Mouse (Mus musculus): ENCODE data around the gene Ccdc9. TPM values are rescaled to one million over a fixed set of nuclear protein-coding genes. Genes with fewer than 3 reads are reported as not detected.
A peak's percentile ranks its signal among the peaks of the same experiment; 100 is the strongest.

Ccdc9 gene
- polyA plus RNA-seq, 1 experiment from 2014 or later: 46.7 TPM

GRCm38 (mm10) chr7:16298927-16299326 lies 12.3 kb upstream of the Ccdc9 start:
- Histone ChIP-seq H3K27ac (peak overlapping the region; percentile 66), H3K4me1 (peaks cover 31% of the 10 kb centered on the region), H3K9ac (peak overlapping the region; percentile 58), H3K36me3 (no peaks in the 10 kb centered on the region), H3K4me3 (peak overlapping the region; percentile 47; the same call in 1 of the 2 replicates), H3K4me2 (replicated peaks) (peak overlapping the region; percentile 78), H3K9me3 (replicated peaks) (no peaks in the 10 kb centered on the region), H3K27me3 (no peaks in the 10 kb centered on the region)
- no peak for ATAC-seq (ENCODE audit: low FRiP score)
- WGBS: 76% methylated on average over 5 of the region's 5 CpGs

GRCm38 (mm10) chr7:16297616-16298015 lies 11.0 kb upstream of the Ccdc9 start:
- ATAC-seq (ENCODE audit: low FRiP score): no peak
- 65% methylated on average over 2 of the region's 2 CpGs for WGBS
- Histone ChIP-seq H3K4me1 (peaks cover 31% of the 10 kb centered on the region), H3K4me3 (no peak overlapping the region), H3K9ac (no peak overlapping the region), H3K27ac (no peak overlapping the region), H3K9me3 (replicated peaks) (no peaks in the 10 kb centered on the region), H3K36me3 (no peaks in the 10 kb centered on the region), H3K27me3 (no peaks in the 10 kb centered on the region), H3K4me2 (replicated peaks) (no peak overlapping the region)

GRCm38 (mm10) chr7:16296766-16297390 lies 10.3 kb upstream of the Ccdc9 start:
- H3K36me3 ChIP-seq: no peaks in the 10 kb centered on the region
- no peaks in the 10 kb centered on the region for H3K27me3 ChIP-seq
- H3K9ac ChIP-seq: peak overlapping the region; percentile 58
- H3K4me3 ChIP-seq: peak overlapping the region; percentile 32
- H3K9me3 ChIP-seq (replicated peaks): no peaks in the 10 kb centered on the region
- no peak for ATAC-seq (ENCODE audit: low FRiP score)
- under 1% methylated on average over 22 of the region's 22 CpGs for WGBS
- H3K4me2 ChIP-seq (replicated peaks): peak overlapping the region; percentile 71
- H3K4me1 ChIP-seq: peaks cover 31% of the 10 kb centered on the region
- H3K27ac ChIP-seq: peak overlapping the region; percentile 70

GRCm38 (mm10) chr7:16296146-16296545 lies 9.6 kb upstream of the Ccdc9 start:
- Histone ChIP-seq H3K27me3 (no peaks in the 10 kb centered on the region), H3K9me3 (replicated peaks) (no peaks in the 10 kb centered on the region), H3K4me1 (peaks cover 31% of the 10 kb centered on the region), H3K36me3 (no peaks in the 10 kb centered on the region), H3K4me3 (no peak overlapping the region; the same call in 1 of the 2 replicates), H3K9ac (no peak overlapping the region), H3K4me2 (replicated peaks) (peak overlapping the region; percentile 71), H3K27ac (peak overlapping the region; percentile 70)
- no peak for ATAC-seq (ENCODE audit: low FRiP score)
- WGBS: 53% methylated on average over 2 of the region's 2 CpGs

- WGBS: 2% methylated on average over 41 of the region's 41 CpGs
- H3K27ac ChIP-seq: peak overlapping the region; percentile 86
- peak overlapping the region; percentile 56 for H3K9ac ChIP-seq
- no peaks in the 10 kb centered on the region for H3K27me3 ChIP-seq
- peak; percentile 52 for ATAC-seq (ENCODE audit: low FRiP score)
- peak overlapping the region; percentile 41 for H3K4me3 ChIP-seq
- H3K36me3 ChIP-seq: no peaks in the 10 kb centered on the region
- H3K9me3 ChIP-seq (replicated peaks): no peaks in the 10 kb centered on the region
- H3K4me1 ChIP-seq: peaks cover 31% of the 10 kb centered on the region
- H3K4me2 ChIP-seq (replicated peaks): peak overlapping the region; percentile 69
Observed at GRCm38 (mm10) chr7:16295321-16295900, 8.8 kb upstream of the Ccdc9 start.

- H3K9ac ChIP-seq: peak overlapping the region; percentile 56
- WGBS: under 1% methylated on average over 23 of the region's 23 CpGs
- peak overlapping the region; percentile 41 for H3K4me3 ChIP-seq
Observed at GRCm38 (mm10) chr7:16294837-16295236, 8.2 kb upstream of the Ccdc9 start.

GRCm38 (mm10) chr7:16294346-16294745 lies 7.8 kb upstream of the Ccdc9 start:
- no peaks in the 10 kb centered on the region for H3K36me3 ChIP-seq
- H3K27ac ChIP-seq: no peak overlapping the region
- H3K9ac ChIP-seq: no peak overlapping the region
- peaks cover 26% of the 10 kb centered on the region for H3K4me1 ChIP-seq
- WGBS: 30% methylated on average over 4 of the region's 4 CpGs
- no peaks in the 10 kb centered on the region for H3K9me3 ChIP-seq (replicated peaks)
- no peaks in the 10 kb centered on the region for H3K27me3 ChIP-seq
- 0 out of 2 replicates have a peak overlapping the region, but pooled peaks have one; percentile 41 for H3K4me3 ChIP-seq
- ATAC-seq (ENCODE audit: low FRiP score): no peak
- peak overlapping the region; percentile 69 for H3K4me2 ChIP-seq (replicated peaks)

More at GRCm38 (mm10) chr7:16294837-16295236, 8.2 kb upstream of the Ccdc9 start:
- peak overlapping the region; percentile 86 for H3K27ac ChIP-seq
- H3K4me1 ChIP-seq: peaks cover 27% of the 10 kb centered on the region
- no peaks in the 10 kb centered on the region for H3K27me3 ChIP-seq
- no peaks in the 10 kb centered on the region for H3K36me3 ChIP-seq
- peak overlapping the region; percentile 69 for H3K4me2 ChIP-seq (replicated peaks)
- ATAC-seq (ENCODE audit: low FRiP score): peak; percentile 68
- H3K9me3 ChIP-seq (replicated peaks): no peaks in the 10 kb centered on the region

- Histone ChIP-seq H3K4me2 (replicated peaks) (no peak overlapping the region), H3K4me3 (no peak overlapping the region), H3K36me3 (peaks cover 12% of the 10 kb centered on the region), H3K9ac (no peak overlapping the region), H3K4me1 (peaks cover 10% of the 10 kb centered on the region), H3K27ac (no peak overlapping the region), H3K9me3 (replicated peaks) (no peaks in the 10 kb centered on the region), H3K27me3 (no peaks in the 10 kb centered on the region)
- no peak for ATAC-seq (ENCODE audit: low FRiP score)
- 94% methylated on average over 1 of the region's 1 CpGs for WGBS
Observed at GRCm38 (mm10) chr7:16287791-16288190, 1.2 kb upstream of the Ccdc9 start.

GRCm38 (mm10) chr7:16287016-16287415 lies 421 bp upstream of the Ccdc9 start:
- ATAC-seq (ENCODE audit: low FRiP score): no peak
- WGBS: 79% methylated on average over 2 of the region's 2 CpGs

GRCm38 (mm10) chr7:16285450-16286025 lies 1.1 kb downstream of the Ccdc9 start:
- Histone ChIP-seq H3K27ac (peak overlapping the region; percentile 92; the same call in 1 of the 2 replicates), H3K36me3 (peaks cover 34% of the 10 kb centered on the region), H3K4me1 (peaks cover 10% of the 10 kb centered on the region), H3K9me3 (replicated peaks) (no peaks in the 10 kb centered on the region), H3K4me3 (peak overlapping the region; percentile 69), H3K9ac (peak overlapping the region; percentile 13; the same call in 1 of the 2 replicates), H3K27me3 (no peaks in the 10 kb centered on the region), H3K4me2 (replicated peaks) (peak overlapping the region; percentile 52)
- WGBS: 4% methylated on average over 14 of the region's 14 CpGs
- peak; percentile 64 for ATAC-seq (ENCODE audit: low FRiP score)

More at GRCm38 (mm10) chr7:16287016-16287415, 421 bp upstream of the Ccdc9 start:
- Histone ChIP-seq H3K9ac (peak overlapping the region; percentile 70), H3K4me3 (peak overlapping the region; percentile 69), H3K4me1 (peaks cover 10% of the 10 kb centered on the region), H3K9me3 (replicated peaks) (no peaks in the 10 kb centered on the region), H3K36me3 (peaks cover 20% of the 10 kb centered on the region), H3K27me3 (no peaks in the 10 kb centered on the region), H3K4me2 (replicated peaks) (peak overlapping the region; percentile 52), H3K27ac (no peak overlapping the region; the same call in 1 of the 2 replicates)

- Histone ChIP-seq H3K27ac (no peak overlapping the region), H3K9ac (no peak overlapping the region), H3K4me3 (peak overlapping the region; percentile 69; the same call in 1 of the 2 replicates), H3K36me3 (peaks cover 38% of the 10 kb centered on the region), H3K27me3 (no peaks in the 10 kb centered on the region), H3K9me3 (replicated peaks) (no peaks in the 10 kb centered on the region), H3K4me2 (replicated peaks) (peak overlapping the region; percentile 52), H3K4me1 (peaks cover 10% of the 10 kb centered on the region)
- no peak for ATAC-seq (ENCODE audit: low FRiP score)
- 76% methylated on average over 9 of the region's 9 CpGs for WGBS
Observed at GRCm38 (mm10) chr7:16284904-16285303, 1.7 kb downstream of the Ccdc9 start.

GRCm38 (mm10) chr7:16284001-16284400 lies 2.6 kb downstream of the Ccdc9 start:
- H3K9ac ChIP-seq: no peak overlapping the region
- no peaks in the 10 kb centered on the region for H3K9me3 ChIP-seq (replicated peaks)
- H3K4me2 ChIP-seq (replicated peaks): no peak overlapping the region
- ATAC-seq (ENCODE audit: low FRiP score): no peak
- 94% methylated on average over 8 of the region's 8 CpGs for WGBS
- peaks cover 44% of the 10 kb centered on the region for H3K36me3 ChIP-seq
- no peaks in the 10 kb centered on the region for H3K27me3 ChIP-seq
- peaks cover 10% of the 10 kb centered on the region for H3K4me1 ChIP-seq
- no peak overlapping the region for H3K27ac ChIP-seq
- no peak overlapping the region for H3K4me3 ChIP-seq

Measured in hindbrain, embryonic 12.5 days (tissue).